Mouse (Mus musculus) fat pad, adult 2 months (tissue): Measurements from ENCODE around the gene Emc6.

ENCODE experiments used
- DNase-seq: peaks from one replicate; pipeline ENCODE4 v3.0.0-alpha.2; 2011; ENCODE audit warnings: low read depth, low spot score; ENCODE audit errors: extremely low read depth

Emc6 gene

GRCm38 (mm10) chr11:73177509-73177875, 655 bp upstream of the Emc6 start:
- DNase-seq, result no peak

DNA sequence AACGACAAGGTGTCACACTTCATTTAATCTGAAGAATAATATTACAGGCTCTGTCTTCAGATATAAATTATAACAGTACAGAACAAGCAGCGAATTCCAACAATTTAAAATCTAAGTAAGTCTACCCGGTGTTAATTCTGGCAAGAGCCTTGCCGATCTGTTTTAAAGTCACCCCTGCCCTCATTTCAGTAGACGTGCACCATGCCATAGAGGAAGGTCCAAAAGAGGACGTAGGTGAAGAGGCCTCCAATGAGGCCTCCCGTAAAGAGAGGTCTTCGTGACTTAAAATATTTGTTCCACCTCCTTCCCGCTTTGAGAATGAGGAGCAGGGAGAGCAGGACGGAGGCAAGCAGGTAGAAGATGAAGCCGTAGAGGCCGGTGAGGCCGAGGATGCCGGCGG, 651 bp downstream of the Emc6 start:
- DNase-seq, result no peak

GRCm38 (mm10) chr11:73175612-73176011, 1.2 kb downstream of the Emc6 start:
- DNase-seq, result no peak

GRCm38 (mm10) chr11:73172186-73172585, 4.7 kb downstream of the Emc6 start:
- DNase-seq, result peak; percentile 65

DNA sequence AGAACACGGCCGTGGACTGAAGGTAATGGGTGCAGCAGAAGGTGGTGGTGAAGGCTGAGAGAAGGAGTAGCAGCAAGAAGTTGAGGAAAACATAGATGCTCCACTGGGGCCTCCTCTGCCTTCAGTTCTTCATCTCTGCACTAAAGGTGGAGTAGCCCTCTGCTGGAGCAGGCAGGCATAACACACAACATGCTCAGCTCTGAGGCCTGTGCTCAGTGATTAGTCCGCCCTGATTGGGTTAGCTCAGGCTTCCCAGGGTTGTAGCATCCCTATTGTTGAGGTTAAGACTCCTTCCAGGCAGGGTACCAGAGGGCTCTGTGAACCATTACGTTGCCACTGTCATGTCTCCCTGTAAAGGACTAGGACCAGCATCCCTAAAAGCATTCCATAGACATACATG, 7.6 kb downstream of the Emc6 start:
- no peak for DNase-seq

GRCm38 (mm10) chr11:73168576-73168975, 8.3 kb downstream of the Emc6 start:
- no peak for DNase-seq

DNA sequence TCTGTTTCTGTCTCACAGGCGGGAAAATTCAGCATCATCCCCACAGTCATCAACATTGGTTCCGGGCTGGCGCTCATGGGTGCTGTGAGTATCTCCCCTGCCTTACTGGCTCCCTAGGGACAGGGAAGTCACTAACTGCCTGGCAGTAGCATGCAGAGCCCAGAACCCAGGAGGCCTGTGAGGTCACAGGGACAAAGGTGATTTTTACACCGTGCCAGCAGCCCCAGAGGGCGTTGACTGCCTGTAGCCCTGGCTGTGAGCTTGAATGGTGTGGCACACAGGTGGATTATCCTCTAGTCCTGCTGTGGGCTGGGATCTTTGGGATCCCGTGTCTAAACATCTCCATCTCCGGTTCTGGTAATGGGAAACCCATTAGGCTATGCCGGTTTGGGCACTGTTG, 8.8 kb downstream of the Emc6 start:
- no peak for DNase-seq

DNA sequence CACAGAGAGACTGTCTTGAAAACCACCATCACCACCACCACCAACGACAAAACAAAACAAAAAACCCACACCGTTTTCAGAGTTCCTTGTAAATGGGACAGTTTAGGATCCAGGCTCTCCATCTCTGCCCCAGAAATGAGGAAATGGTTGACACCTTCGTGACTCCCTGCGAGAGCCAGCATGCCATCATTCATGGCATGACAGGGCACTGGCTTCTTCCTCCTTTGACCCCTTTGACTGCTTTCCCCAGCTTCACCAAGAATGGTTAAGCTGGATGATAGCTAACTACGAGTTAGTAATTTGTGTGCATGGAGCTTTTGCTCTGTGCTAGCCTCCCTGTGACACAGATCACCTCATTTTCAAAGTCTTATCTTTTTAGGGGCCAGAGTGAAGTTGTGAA, 14.6 kb downstream of the Emc6 start:
- no peak for DNase-seq

GRCm38 (mm10) chr11:73161616-73162015, 15.2 kb downstream of the Emc6 start:
- no peak for DNase-seq

DNA sequence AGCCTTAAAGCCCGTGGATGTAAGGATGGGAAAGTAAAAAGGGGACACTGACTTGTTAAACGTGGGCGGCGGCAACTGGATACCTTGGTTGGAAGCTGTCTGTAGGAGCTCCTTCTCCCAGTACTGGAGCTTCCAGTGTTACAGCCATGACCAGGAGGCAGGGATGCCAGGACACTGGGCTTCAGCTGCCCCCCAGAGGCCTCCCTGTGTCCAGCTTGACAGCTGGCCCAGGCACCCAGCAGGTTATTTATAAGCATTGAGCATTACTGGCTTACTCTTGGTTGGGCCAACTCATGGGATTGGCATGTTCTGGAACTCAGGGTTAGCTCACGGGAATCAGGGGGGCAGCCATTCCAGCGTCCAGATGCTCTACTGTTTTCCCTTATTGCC, 16.0 kb downstream of the Emc6 start:
- DNase-seq, result no peak

GRCm38 (mm10) chr11:73159957-73160810, 16.7 kb downstream of the Emc6 start, which contains the start of gene P2rx5:
Gene P2rx5 (plus strand): TSS chr11:73160421.
- DNase-seq, result no peak

GRCm38 (mm10) chr11:73155071-73155470, 21.8 kb downstream of the Emc6 start:
- DNase-seq, result no peak

DNA sequence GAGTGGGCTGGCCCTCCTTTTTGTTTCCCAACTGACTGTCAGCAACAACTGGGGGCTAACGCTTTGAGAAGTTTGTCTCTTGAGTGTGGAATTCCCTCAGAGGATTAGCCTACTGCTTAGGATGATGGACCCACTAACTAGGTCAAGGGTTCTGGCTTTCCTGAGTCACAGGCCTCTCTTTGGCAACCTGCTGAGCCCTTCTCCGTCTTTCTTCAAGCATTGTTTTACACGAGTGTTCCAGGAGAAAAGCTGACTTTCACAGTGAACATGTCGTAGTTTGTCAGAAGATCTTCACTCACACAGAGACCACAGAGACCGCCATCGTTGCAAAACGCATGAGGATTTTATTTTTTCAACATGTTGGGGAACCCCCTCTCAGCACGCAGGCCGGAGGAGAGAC, 28.6 kb downstream of the Emc6 start:
- DNase-seq, result no peak

DNA sequence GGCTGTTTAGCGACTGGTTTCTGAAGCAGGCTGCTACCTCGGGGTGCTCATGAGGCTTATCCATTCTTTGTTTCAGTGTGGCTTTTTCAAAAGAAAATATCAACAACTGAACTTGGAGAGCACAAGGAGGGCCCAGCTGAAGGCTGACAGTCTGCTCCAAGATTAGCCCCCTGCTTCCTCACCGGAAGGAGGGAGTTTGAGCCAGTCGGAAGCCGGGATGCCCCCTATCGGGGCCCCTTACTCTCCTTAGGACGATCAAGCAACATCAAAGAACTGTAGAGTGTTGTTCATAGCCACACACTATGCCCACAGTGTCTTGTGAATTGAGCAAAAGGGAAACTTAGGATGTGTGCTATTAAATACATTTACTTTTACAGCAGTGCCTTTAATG, 29.9 kb downstream of the Emc6 start:
- no peak for DNase-seq

DNA sequence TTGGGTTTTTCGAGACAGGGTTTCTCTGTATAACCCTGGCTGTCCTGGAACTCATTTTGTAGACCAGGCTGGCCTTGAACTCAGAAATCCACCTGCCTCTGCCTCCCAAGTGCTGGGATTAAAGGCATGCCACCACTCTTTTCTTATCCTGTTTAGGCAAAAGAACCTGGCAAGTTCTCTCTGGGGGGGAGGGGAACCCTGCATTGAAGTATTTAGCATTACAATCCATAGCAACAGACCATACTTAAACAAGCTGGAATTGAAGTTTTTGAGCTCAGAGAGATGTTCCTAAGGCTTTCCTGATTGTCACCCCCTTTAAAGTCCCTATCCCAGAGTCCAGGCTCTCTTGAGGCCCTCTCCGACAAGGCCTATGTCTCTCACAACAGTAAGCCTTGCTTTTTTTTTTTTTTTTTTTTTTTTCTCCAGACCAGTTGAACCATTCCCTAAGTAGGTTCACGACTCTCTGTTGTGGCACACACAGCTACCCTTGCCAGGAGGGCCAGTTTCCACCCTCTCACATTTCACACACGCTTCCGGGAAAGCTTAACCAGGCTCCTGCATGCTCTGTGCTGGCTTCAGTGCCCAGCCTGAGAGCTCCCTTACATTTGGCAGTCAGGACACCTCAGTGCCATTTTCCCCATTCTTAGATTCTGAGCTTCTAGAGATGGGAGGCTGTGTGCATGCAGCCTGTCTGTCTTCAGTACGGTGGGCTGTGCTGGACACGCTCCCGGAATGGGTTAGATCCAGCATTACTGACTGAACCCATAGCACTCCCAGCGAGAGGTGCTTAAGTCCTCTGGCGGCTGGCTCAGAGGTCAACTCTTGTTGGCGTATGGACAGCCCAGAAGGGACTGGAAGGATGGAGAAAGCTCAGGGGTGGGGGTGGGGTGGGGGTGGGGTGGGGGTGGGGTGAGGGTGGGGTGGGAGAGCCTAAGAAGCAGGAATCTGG, 30.5 kb downstream of the Emc6 start:
- DNase-seq, result no peak

GRCm38 (mm10) chr11:73144261-73144681, 32.6 kb downstream of the Emc6 start:
- peak; percentile 47 for DNase-seq

DNA sequence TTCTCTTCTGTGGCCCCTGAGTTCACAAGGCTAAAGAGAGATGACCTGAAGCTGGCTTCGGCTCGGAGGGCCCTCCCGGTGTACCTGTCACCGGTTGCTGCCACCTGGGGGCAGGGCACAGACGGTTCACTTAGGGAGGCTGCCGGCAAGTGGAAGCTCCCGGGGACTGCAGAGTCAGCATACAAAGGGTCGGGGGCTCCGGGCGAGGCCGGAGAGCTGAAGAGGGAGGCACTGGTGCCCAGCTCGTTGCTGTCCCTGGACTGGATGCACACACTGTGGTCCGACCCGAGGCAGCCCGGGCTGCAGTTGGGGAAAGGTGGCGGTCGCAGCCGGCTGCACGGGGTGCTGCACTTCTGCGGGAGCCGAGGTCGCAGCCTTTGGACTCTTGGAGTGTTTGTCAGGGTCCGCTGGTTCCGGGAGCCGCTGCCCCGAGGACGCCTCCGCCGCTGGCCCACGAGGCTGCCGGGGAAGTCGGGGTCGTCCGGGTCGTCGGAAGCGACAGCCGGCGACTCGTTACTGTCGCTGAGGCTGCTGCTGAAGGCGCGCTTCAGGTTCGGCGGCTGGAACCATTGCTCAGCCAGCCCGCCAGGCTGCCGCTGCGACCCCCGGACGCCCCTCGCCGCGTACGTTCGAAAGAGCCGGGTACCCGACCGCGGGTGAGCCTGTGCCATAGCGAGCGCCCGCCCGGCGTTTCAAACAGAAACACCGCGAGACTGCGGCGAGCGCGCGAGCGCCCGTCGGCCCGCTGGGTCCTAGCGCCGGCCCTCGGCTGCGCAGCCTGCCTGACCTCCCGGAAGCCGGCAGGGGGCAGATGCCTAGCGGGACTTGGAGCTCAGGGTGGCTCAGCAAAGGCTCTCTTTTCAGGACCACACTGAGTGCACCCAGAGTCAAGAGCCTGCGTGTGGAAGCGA, 39.0 kb downstream of the Emc6 start, which contains the start of gene Haspin:
Gene Haspin, minus strand, starts transcription at position 704 of the 911 bp plus-strand sequence.
- DNase-seq, result no peak

DNA sequence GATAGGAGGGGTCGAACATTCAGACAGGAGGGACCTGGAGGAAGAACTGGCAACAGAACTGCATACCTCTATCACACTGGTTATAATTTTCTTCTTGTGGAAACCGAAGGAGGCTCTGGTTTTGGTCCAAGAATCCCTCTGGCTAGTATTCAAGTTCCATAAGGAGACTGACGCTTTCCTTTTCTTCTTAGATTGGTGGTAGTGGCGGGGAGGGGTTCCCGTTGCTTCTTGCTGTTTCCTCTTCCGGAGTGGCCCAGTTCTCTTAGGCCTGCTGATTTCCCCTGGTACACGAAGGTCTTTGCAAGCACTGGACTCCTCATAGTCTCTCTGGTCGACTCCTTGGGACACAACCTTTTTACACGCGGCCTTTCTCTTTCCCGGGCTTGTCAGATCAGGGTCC, 39.7 kb downstream of the Emc6 start:
- DNase-seq, result no peak

- no peak for DNase-seq
Measured at GRCm38 (mm10) chr11:73136587-73136986, 40.2 kb downstream of the Emc6 start.

DNA sequence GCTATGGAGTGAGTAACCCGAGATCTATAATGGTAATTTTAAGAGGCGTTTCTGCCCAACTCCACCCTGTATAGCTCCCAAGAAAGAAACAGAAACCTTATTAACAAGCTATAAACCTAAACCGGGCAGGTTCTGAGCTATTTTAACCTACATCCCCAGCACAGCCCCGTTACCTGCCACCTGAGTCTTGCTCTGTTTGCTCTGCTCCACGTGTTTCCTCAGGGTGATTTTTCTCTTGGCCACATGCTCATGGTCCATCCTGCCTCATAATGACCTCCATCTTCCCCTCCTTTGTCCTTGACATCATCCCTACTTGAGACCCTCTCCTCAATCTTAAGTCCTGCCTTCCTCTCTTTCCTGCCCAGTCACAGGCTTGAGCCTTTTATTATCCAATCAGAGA, 42.6 kb downstream of the Emc6 start:
- DNase-seq, result no peak

DNA sequence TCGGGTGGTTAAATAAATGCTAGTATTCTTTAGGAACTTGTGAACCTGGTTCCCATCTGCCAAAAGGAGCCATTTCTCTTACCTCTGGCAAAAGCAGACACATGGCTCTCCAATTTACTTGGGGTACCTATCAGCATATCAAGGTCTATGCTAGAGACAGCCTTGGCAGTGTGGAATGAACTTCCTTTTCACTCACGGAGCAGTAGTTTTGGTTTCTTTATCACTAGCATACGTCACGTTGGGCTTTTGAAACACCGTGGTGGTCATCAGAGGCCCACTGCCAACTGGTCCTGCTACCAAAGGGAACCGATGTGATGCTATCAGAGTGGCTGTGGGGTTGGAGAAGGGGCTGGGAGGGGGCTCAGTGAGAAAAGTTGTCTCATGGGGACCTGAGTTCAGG, 43.8 kb downstream of the Emc6 start:
- DNase-seq, result no peak
